Mouse (Mus musculus) kidney, adult 2 months (tissue): ENCODE measurements at regions not wholly inside any gene's neighbourhood (a gene's known extent, or its start where the extent isn't known, plus 50 kb on each side); places are given as distances from the start of the nearest gene placed in this dataset.

Source experiments
- CTCF ChIP-seq: fragments of 200-500 bp; conservative IDR thresholded peaks from 2 replicates; pipeline ENCODE4 v1.5.1; 2011; ENCODE audit warnings: low read depth, mild to moderate bottlenecking, control low read depth, low read length, moderate library complexity, mixed read lengths; ENCODE audit not compliant: insufficient read depth, insufficient read length
- POLR2A ChIP-seq: fragments of 200-500 bp; IDR thresholded peaks from one replicate; pipeline ENCODE4 v1.6.1; 2011; ENCODE audit warnings: low read depth, low read length, control low read depth

DNA sequence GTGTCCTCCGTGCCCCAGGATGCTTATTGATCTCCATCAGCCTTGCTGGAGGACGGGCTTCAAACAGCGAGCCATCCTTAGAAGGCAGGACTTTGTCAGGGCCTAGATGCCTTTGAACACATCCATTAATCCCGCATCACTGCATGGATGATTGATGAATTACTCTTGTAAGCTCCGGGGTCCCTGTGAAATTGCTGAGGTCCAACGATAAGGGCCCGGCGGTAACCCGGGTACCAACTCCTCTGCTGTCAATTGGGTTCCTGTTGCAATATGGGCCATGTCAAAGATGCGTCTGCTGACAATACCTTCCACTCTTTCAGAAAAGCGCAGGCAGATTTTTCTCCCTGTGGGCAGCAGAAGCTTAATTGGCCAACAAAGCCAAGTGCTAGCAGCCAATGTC, 297.0 kb downstream of the Pmp22 start:
- TF ChIP-seq CTCF (no peak), POLR2A (no peak)
